Mouse (Mus musculus) cortical plate, adult 2 months (tissue): Measurements from ENCODE around the gene Gm37240. TPM values are rescaled to one million over a fixed set of nuclear protein-coding genes. Genes with fewer than 3 reads are reported as not detected.

Experiments used
- H3K27ac ChIP-seq: fragments of 200-500 bp; 2 replicates; pipeline ENCODE4 v1.5.1; 2012; ENCODE audit warnings: low read length, control low read depth, inconsistent platforms; ENCODE audit not compliant: insufficient read depth
- H3K4me1 ChIP-seq: fragments of 200-500 bp; 2 replicates; pipeline ENCODE4 v1.6.1; 2011; ENCODE audit warnings: low read length; ENCODE audit not compliant: control insufficient read depth, insufficient read depth
- H3K4me3 ChIP-seq: fragments of 200-500 bp; 2 replicates; pipeline ENCODE4 v1.5.1; 2011; ENCODE audit warnings: mild to moderate bottlenecking, low read length, control low read depth; ENCODE audit not compliant: insufficient read depth
- CTCF ChIP-seq: fragments of 200-500 bp; IDR thresholded peaks from 2 replicates; pipeline ENCODE4 v1.5.1; 2011; ENCODE audit warnings: mild to moderate bottlenecking, control low read depth, low read length; ENCODE audit not compliant: insufficient read depth; ENCODE audit errors: extremely low read depth
- POLR2A ChIP-seq: fragments of 200-500 bp; IDR thresholded peaks from 2 replicates; pipeline ENCODE4 v1.6.1; 2011; ENCODE audit warnings: mild to moderate bottlenecking, low read length, control low read depth; ENCODE audit not compliant: insufficient read depth; ENCODE audit errors: extremely low read depth
- polyA plus RNA-seq: library from polyadenylated mRNA; depleted of rRNA; stranded (reverse); fragments of >200 nt; gene quantifications from 2 replicates; pipeline ENCODE4 v1.2.3, GENCODE M21; 2012

Gm37240 gene
- polyA plus RNA-seq, 1 experiment: 0.81 TPM

DNA sequence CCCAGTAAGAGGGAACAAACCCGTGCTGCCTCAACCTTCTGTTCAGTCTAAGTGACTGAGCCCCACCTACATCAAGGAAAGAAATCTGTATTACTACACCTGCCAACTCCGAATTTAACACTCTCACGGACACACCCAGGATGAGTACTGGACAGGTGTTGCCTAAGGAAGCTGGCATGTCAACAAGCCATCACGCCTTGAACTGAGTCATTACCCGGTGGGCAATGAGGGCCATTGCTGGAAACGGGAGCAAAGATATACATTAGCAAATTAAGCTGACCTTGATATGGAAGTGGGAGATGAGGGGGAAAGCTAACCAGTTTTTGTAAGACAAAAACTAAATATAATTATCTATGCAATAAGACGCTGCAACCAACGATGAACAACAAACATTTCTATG lies 7.2 kb downstream of the Gm37240 start:
- H3K4me1 ChIP-seq: no peaks in the 10 kb centered on the region
- no peak for TF ChIP-seq POLR2A
- no peak for TF ChIP-seq CTCF

DNA sequence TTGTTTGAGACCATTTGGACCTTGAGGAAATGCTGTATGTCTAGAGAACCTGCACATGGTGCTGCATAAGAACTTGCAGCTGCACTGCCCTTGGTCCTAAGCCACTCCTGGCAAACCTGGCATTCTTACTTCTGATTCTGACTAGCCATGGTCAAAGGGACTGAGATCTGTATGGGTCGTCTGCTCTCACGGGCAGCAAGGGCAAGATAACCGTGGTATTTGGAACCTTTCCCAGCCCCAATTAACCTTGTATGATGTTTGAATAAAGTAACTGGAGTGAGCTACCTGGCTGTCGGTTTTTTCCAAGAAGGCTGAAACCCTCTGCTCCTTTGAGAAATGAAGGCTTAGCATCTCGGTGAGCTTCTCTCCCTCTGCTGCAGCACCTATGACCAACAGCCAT lies 8.4 kb downstream of the Gm37240 start:
- no peak for TF ChIP-seq POLR2A
- TF ChIP-seq CTCF: no peak

More for the DNA sequence above, 7.2 kb downstream of the Gm37240 start:
- Histone ChIP-seq H3K27ac (no peak overlapping the region), H3K4me3 (no peak overlapping the region)

DNA sequence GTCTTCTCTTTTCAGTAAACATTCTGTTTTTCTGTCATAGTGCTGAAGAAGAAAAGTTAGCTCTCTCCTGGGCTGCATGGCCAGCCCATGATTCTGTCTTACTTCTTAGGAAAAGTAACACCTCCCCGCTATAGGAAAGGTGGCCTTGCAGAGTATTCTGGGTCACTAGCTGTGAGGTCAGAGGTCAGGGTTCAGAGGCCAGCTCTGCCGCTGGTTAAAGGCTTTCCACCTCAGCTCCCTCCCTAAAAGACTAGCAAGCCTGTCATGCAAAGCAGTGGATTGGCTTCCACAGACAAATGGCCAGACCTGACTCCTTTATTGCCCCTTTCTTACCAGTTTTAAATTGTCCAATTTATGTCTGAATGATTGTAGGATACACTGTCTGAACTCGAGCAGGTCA lies 23.3 kb downstream of the Gm37240 start:
- Histone ChIP-seq H3K4me3 (no peak overlapping the region), H3K4me1 (no peaks in the 10 kb centered on the region), H3K27ac (no peak overlapping the region)
- no peak for TF ChIP-seq POLR2A
- TF ChIP-seq CTCF: no peak

More for the DNA sequence above, 8.4 kb downstream of the Gm37240 start:
- H3K4me3 ChIP-seq: no peak overlapping the region
- H3K27ac ChIP-seq: no peak overlapping the region
- no peaks in the 10 kb centered on the region for H3K4me1 ChIP-seq

DNA sequence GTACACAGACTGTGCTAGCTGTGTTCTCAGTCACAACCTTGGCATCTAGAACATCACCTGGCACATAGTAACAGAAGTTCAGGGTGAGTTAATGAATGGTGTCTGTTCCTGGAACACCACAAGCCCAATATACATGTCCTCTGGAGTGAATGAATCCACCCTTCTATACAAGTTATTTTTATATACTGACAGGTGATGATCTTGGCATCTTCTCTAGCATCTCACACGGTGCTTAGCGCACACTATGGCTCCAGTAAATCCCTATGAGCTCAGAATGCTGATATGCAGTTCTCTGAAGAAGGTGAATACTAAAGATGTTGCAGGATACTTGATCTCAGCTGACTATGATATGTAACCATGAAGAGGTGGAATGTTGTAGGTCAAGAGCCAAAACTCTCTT lies 24.4 kb downstream of the Gm37240 start:
- TF ChIP-seq CTCF: no peak
- no peak for TF ChIP-seq POLR2A
- H3K4me1 ChIP-seq: 0 out of 2 replicates have a peak, but pooled peaks cover 1% of the 10 kb centered on the region
- no peak overlapping the region for H3K27ac ChIP-seq
- no peak overlapping the region for H3K4me3 ChIP-seq

DNA sequence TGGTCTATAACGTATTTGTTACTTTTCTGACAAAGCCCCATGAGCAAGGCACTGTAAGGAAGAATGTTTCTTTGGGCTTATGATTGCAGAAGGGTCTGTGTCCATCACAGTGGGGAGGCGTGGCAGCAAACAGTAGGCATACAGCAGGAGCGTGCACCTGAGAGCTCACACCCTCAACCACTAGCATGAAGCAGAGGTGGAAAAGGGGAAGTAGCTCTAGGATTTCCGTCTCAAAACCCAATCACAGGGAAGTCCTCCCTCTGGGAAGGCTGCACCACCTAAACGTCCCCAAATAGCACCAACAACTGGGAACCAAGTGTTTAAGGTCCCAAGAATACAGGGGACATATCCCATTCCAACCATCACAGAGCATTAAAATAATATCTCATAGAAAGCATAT lies 26.3 kb downstream of the Gm37240 start:
- TF ChIP-seq CTCF (no peak), POLR2A (no peak)
- Histone ChIP-seq H3K27ac (no peak overlapping the region), H3K4me1 (0 out of 2 replicates have a peak, but pooled peaks cover 1% of the 10 kb centered on the region), H3K4me3 (no peak overlapping the region)

DNA sequence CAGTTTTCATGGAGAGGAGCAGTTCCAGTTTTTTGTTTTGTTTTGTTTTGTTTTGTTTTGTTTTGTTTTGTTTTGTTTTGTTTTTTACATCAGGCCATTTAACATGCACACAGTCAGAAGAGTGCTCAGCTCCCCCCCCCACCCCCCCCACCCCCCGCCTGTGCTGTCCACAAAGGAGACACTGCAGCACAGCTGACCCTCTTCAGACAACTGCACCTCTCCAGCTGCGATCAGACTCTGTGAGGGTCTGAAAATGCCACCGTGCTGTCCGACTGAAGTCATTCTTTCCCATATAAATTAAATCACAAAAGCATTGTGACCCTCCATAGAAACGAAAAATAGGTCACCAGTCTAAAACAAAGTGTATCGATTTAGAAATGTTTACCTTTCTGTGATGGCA lies 28.0 kb downstream of the Gm37240 start:
- no peak overlapping the region for H3K27ac ChIP-seq
- H3K4me1 ChIP-seq: 0 out of 2 replicates have a peak, but pooled peaks cover 1% of the 10 kb centered on the region
- TF ChIP-seq POLR2A (no peak), CTCF (no peak)
- no peak overlapping the region for H3K4me3 ChIP-seq

DNA sequence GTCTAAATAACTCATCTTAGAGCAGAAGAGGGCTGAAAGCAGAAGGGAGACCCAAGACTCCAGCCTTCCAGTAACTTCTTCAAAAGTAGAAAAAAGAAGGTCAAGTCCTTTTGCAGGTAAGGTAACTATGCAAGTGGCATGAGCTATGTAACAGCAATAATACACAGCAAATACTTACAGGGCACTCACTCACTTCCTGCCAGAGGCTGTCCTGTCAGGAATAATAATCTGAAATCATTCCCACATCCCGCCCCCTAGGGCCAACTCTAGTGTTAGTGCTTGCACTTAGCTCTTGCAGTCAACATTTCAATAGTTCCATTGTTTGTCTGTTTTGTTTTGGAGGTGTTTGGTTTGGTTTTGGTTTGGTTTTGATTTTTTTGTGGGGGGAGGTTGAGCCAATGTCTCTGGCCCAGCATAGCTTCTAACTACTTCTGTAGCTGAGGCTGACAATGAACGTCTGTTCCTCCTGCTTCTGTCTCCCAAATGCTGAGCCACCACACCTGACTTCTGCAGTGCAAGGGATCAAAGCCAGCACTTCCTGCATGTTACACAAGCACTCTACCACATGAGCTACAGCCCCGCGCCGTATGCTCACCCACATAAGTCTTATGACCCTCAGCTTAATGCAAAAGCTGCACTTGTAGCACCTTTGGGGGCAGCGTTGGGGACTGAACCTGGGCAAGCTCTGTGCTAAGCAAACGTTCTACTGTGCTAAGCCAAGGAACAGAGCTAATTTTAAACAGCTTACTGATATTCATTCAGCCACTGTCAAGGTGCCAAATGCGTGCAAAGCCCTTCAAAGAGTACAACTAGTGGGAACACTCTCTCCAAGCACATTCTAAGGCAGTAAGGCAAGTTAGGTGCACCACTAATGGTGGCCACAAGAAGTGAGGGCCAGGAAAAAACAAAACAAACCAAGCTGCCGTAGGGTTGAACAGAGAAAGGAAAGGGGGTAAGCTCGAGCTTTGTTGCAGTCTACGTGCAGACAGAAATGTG lies 28.9 kb downstream of the Gm37240 start:
- Histone ChIP-seq H3K4me1 (0 out of 2 replicates have a peak, but pooled peaks cover 1% of the 10 kb centered on the region), H3K4me3 (no peak overlapping the region), H3K27ac (no peak overlapping the region)
- TF ChIP-seq CTCF (no peak), POLR2A (no peak)

DNA sequence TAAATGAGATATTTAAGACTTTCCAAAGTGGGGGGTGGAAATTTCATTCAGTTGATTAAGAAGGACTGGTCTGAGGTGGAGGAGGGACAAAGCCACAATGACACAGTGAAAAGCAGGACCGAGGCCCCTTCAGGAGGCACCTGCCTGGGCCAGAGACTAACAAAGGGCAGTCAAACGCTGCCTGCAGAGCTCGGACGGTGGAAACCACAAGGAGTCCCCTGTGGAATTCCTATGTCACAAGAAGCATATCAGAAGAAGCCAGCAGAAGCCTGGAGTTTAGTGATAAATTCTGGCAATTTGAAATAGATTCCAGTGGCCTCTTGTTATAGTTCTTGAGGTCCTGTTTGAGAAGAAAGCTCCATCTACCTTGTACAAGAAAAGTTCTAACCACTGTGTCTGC lies 30.2 kb downstream of the Gm37240 start:
- H3K4me1 ChIP-seq: 0 out of 2 replicates have a peak, but pooled peaks cover 1% of the 10 kb centered on the region
- TF ChIP-seq POLR2A (no peak), CTCF (no peak)
- no peak overlapping the region for H3K27ac ChIP-seq
- H3K4me3 ChIP-seq: no peak overlapping the region

DNA sequence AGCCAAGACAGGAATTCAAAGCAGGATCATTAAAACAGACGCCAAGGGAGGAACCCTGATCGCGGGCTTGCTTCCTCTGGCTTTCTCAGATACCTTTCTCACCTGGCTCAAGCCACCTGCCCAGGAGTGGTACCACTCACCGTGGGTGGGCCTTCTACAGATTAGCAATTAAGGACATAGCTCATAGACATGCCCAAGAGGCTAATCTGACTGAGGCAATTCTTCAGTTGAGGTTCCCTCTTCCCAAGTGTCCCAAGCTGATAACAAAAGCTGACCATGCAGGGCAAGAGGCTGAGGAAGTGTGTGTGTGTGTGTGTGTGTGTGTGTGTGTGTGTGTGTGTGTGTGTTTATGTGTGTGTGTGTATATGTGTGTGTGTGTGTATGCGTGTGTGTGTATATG lies 31.4 kb downstream of the Gm37240 start:
- Histone ChIP-seq H3K4me3 (no peak overlapping the region), H3K4me1 (0 out of 2 replicates have a peak, but pooled peaks cover 1% of the 10 kb centered on the region), H3K27ac (no peak overlapping the region)
- TF ChIP-seq CTCF (no peak), POLR2A (no peak)

DNA sequence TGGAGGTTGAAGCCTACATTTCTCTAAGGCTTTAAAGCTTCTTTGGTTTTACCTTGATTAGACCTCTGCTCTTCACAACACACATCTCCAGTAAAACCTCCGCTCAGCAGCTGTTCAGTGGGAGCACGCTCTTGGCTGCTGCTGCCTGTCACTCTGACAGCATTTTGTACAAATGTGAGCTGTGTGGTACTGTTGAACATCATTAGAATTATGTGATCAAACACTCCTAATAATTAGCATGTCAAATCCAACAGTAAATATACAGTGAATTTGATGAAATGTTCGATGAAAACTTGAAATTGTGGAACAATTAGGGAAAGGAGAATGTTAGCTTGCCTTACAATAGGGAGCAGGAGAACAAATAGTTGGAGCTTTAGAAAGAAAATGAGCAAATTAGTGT lies 32.3 kb downstream of the Gm37240 start:
- Histone ChIP-seq H3K27ac (no peak overlapping the region), H3K4me1 (0 out of 2 replicates have a peak, but pooled peaks cover 1% of the 10 kb centered on the region), H3K4me3 (no peak overlapping the region)
- TF ChIP-seq POLR2A: no peak
- no peak for TF ChIP-seq CTCF
